Mouse (Mus musculus): ENCODE results near the gene Fkbp7. TPM values are rescaled to one million over a fixed set of nuclear protein-coding genes. Genes with fewer than 3 reads are reported as not detected.
A peak's percentile ranks its signal among the peaks of the same experiment; 100 is the strongest.
"Not testable (repeated sequence)": the region's sequence is repeated elsewhere in the genome, so short reads cannot be mapped to it uniquely, and the experiment has no call there.

The Fkbp7 gene
- polyA plus RNA-seq, 1 experiment = 9.6 TPM

- DNase-seq (ENCODE audit: low read depth) = no peak
- TF ChIP-seq CTCF (IDR thresholded peaks at IDR 0.05; ENCODE audit: borderline replicate concordance, extremely low read depth, insufficient read depth, insufficient read length) = no peak
- TF ChIP-seq POLR2A (IDR thresholded peaks at IDR 0.05; ENCODE audit: borderline replicate concordance, extremely low read depth, insufficient read depth, insufficient read length, poor library complexity, severe bottlenecking) = no peak
These were observed 42.6 kb downstream of the Fkbp7 start for GRCm38 (mm10) chr2:76630293-76630692.

GRCm38 (mm10) chr2:76622316-76622715, 50.6 kb downstream of the Fkbp7 start:
- DNase-seq (ENCODE audit: low read depth) = not testable (repeated sequence)

- no peak for TF ChIP-seq CTCF (IDR thresholded peaks at IDR 0.05; ENCODE audit: borderline replicate concordance, extremely low read depth, insufficient read depth, insufficient read length)
- TF ChIP-seq POLR2A (IDR thresholded peaks at IDR 0.05; ENCODE audit: borderline replicate concordance, extremely low read depth, insufficient read depth, insufficient read length, poor library complexity, severe bottlenecking) = no peak
These were observed 51.2 kb downstream of the Fkbp7 start for GRCm38 (mm10) chr2:76621724-76622123.

GRCm38 (mm10) chr2:76620188-76620587, 52.7 kb downstream of the Fkbp7 start:
- DNase-seq (ENCODE audit: low read depth) = no peak
- TF ChIP-seq CTCF (IDR thresholded peaks at IDR 0.05; ENCODE audit: borderline replicate concordance, extremely low read depth, insufficient read depth, insufficient read length) (no peak), POLR2A (IDR thresholded peaks at IDR 0.05; ENCODE audit: borderline replicate concordance, extremely low read depth, insufficient read depth, insufficient read length, poor library complexity, severe bottlenecking) (no peak)

More at GRCm38 (mm10) chr2:76621724-76622123, 51.2 kb downstream of the Fkbp7 start:
- no peak for DNase-seq (ENCODE audit: low read depth)

GRCm38 (mm10) chr2:76618078-76618477, 54.8 kb downstream of the Fkbp7 start:
- no peak for TF ChIP-seq POLR2A (IDR thresholded peaks at IDR 0.05; ENCODE audit: borderline replicate concordance, extremely low read depth, insufficient read depth, insufficient read length, poor library complexity, severe bottlenecking)
- TF ChIP-seq CTCF (IDR thresholded peaks at IDR 0.05; ENCODE audit: borderline replicate concordance, extremely low read depth, insufficient read depth, insufficient read length) = peak; percentile 57; the same call in 1 of the 2 replicates
- DNase-seq (ENCODE audit: low read depth) = peak; percentile 84

Other genes with a start within 250 kb of the Fkbp7 start
- 85.8 and 89.5 TPM in 2 replicates for gene Prkra, start 25.1 kb downstream of the Fkbp7 start, polyA plus RNA-seq (2012; rRNA removed)
- 0.42 and 0.55 TPM in 2 replicates for gene Pjvk, start 24.6 kb downstream of the Fkbp7 start, polyA plus RNA-seq (2012; rRNA removed)
- gene Plekha3, start 2.2 kb upstream of the Fkbp7 start, polyA plus RNA-seq (2012; rRNA removed) = 17.7 and 18.7 TPM in 2 replicates